Mouse (Mus musculus) hindbrain, postnatal 0 days (tissue): Measurements from ENCODE around the gene Skp2. TPM values are rescaled to one million over a fixed set of nuclear protein-coding genes. Genes with fewer than 3 reads are reported as not detected.
A peak's percentile ranks its signal among the peaks of the same experiment; 100 is the strongest.

Experiments used
- ATAC-seq: fragments of 200-750 bp; cut with Nextera tagmentation; 2 replicates; pipeline ENCODE4 v1.8.0; 2017; ENCODE audit warnings: mild to moderate bottlenecking, moderate TSS enrichment, moderate library complexity
- DNase-seq: peaks from one replicate; pipeline ENCODE4 v3.0.0-alpha.2; 2015; ENCODE audit warnings: low spot score
- H3K27ac ChIP-seq: fragments of 300-500 bp; sonication (generic); 2 replicates; pipeline ENCODE4 v1.5.1; 2014; ENCODE audit warnings: mild to moderate bottlenecking
- H3K27me3 ChIP-seq: fragments of 300-500 bp; sonication (generic); 2 replicates; pipeline ENCODE4 v1.6.1; 2014; ENCODE audit warnings: low read length, mixed read lengths; ENCODE audit not compliant: insufficient read depth
- H3K36me3 ChIP-seq: fragments of 300-500 bp; sonication (generic); 2 replicates; pipeline ENCODE4 v1.6.1; 2014; ENCODE audit warnings: low read length, mixed read lengths; ENCODE audit not compliant: insufficient read depth
- H3K4me1 ChIP-seq: fragments of 300-500 bp; sonication (generic); 2 replicates; pipeline ENCODE4 v1.6.1; 2014; ENCODE audit warnings: antibody characterized with exemption, low read length, mixed read lengths; ENCODE audit not compliant: insufficient read depth
- H3K4me2 ChIP-seq: fragments of 300-500 bp; sonication (generic); 2 replicates; pipeline ENCODE4 v1.6.1; 2014; ENCODE audit warnings: low read depth, mild to moderate bottlenecking, low read length, moderate library complexity, mixed read lengths
- H3K4me3 ChIP-seq: fragments of 300-500 bp; sonication (generic); 2 replicates; pipeline ENCODE4 v1.5.1; 2014; ENCODE audit warnings: low read length
- H3K9ac ChIP-seq: fragments of 300-500 bp; sonication (generic); replicated peaks from 2 replicates; pipeline ENCODE4 v1.6.1; 2014; ENCODE audit warnings: mild to moderate bottlenecking, low read length, moderate library complexity, mixed read lengths
- H3K9me3 ChIP-seq: fragments of 300-500 bp; sonication (generic); 2 replicates; pipeline ENCODE4 v1.6.1; 2016; ENCODE audit warnings: low read length, mixed read lengths
- CTCF ChIP-seq: IDR thresholded peaks from 2 replicates; pipeline ENCODE4 v1.5.1; 2016; ENCODE audit warnings: antibody characterized with exemption, control low read depth, low read depth
- WGBS: fragments of 180-500 bp; shearing (Covaris S2); extraction: QIAGEN DNeasy Blood & Tissue Kit; methylation state at CpG from one replicate; pipeline ENCODE4 v1.1.7; 2014; 5-methylcytosine and 5-hydroxymethylcytosine counted together
- polyA plus RNA-seq: library from polyadenylated mRNA; unstranded; fragments of >200 nt; fragmentation: Nextera tagmentation; extraction: Ambion mirVana; gene quantifications from 2 replicates; pipeline ENCODE4 v1.2.1, GENCODE M21; 2015
- total RNA-seq: library from RNA; depleted of rRNA; stranded (reverse); fragments of >200 nt; gene quantifications from 2 replicates; pipeline ENCODE4 v1.2.3, GENCODE M21; 2014

Gene Skp2
- total and polyA plus RNA-seq, 2 experiments from 2014 or later = 9.3 to 10.8 TPM

GRCm38 (mm10) chr15:9114599-9114998, 40.6 kb downstream of the Skp2 start:
- Histone ChIP-seq H3K36me3 (peaks cover 37% of the 10 kb centered on the region; the same call in 1 of the 2 replicates), H3K9me3 (no peaks in the 10 kb centered on the region), H3K4me2 (no peak overlapping the region), H3K27ac (no peak overlapping the region), H3K27me3 (no peaks in the 10 kb centered on the region), H3K9ac (no peak overlapping the region), H3K4me3 (no peak overlapping the region), H3K4me1 (no peaks in the 10 kb centered on the region)
- no peak for ATAC-seq
- DNase-seq = no peak
- no peak for TF ChIP-seq CTCF
- 79% methylated on average over 5 of the region's 5 CpGs for WGBS

GRCm38 (mm10) chr15:9114131-9114530, 41.1 kb downstream of the Skp2 start:
- ATAC-seq = no peak
- Histone ChIP-seq H3K36me3 (peaks cover 37% of the 10 kb centered on the region; the same call in 1 of the 2 replicates), H3K4me1 (no peaks in the 10 kb centered on the region), H3K9me3 (no peaks in the 10 kb centered on the region), H3K4me3 (no peak overlapping the region), H3K27me3 (no peaks in the 10 kb centered on the region), H3K9ac (no peak overlapping the region), H3K4me2 (no peak overlapping the region), H3K27ac (no peak overlapping the region)
- no peak for TF ChIP-seq CTCF
- DNase-seq = no peak
- WGBS = 87% methylated on average over 4 of the region's 4 CpGs

GRCm38 (mm10) chr15:9113556-9113955, 41.7 kb downstream of the Skp2 start:
- no peak overlapping the region for H3K27ac ChIP-seq
- H3K27me3 ChIP-seq = no peaks in the 10 kb centered on the region
- H3K36me3 ChIP-seq = peaks cover 34% of the 10 kb centered on the region; the same call in 1 of the 2 replicates
- ATAC-seq (no peak), DNase-seq (peak; percentile 19)
- no peaks in the 10 kb centered on the region for H3K4me1 ChIP-seq
- no peak overlapping the region for H3K4me3 ChIP-seq
- no peaks in the 10 kb centered on the region for H3K9me3 ChIP-seq
- no peak overlapping the region for H3K9ac ChIP-seq
- no peak overlapping the region for H3K4me2 ChIP-seq
- no peak for TF ChIP-seq CTCF
- WGBS = 75% methylated on average over 9 of the region's 9 CpGs

GRCm38 (mm10) chr15:9111648-9112047, 43.6 kb downstream of the Skp2 start:
- H3K4me2 ChIP-seq = no peak overlapping the region
- no peaks in the 10 kb centered on the region for H3K4me1 ChIP-seq
- no peaks in the 10 kb centered on the region for H3K27me3 ChIP-seq
- no peak for ATAC-seq
- no peak for DNase-seq
- no peak for TF ChIP-seq CTCF
- no peak overlapping the region for H3K27ac ChIP-seq
- H3K36me3 ChIP-seq = peaks cover 38% of the 10 kb centered on the region; the same call in 1 of the 2 replicates
- no peak overlapping the region for H3K9ac ChIP-seq
- no peaks in the 10 kb centered on the region for H3K9me3 ChIP-seq
- 80% methylated on average over 3 of the region's 3 CpGs for WGBS
- H3K4me3 ChIP-seq = no peak overlapping the region

- no peaks in the 10 kb centered on the region for H3K4me1 ChIP-seq
- H3K27ac ChIP-seq = no peak overlapping the region
- H3K36me3 ChIP-seq = peaks cover 37% of the 10 kb centered on the region; the same call in 1 of the 2 replicates
- no peak for TF ChIP-seq CTCF
- H3K27me3 ChIP-seq = no peaks in the 10 kb centered on the region
- H3K9ac ChIP-seq = no peak overlapping the region
- 80% methylated on average over 6 of the region's 6 CpGs for WGBS
- no peak overlapping the region for H3K4me2 ChIP-seq
- H3K9me3 ChIP-seq = no peaks in the 10 kb centered on the region
- H3K4me3 ChIP-seq = no peak overlapping the region
- no peak for DNase-seq
- ATAC-seq = no peak
Observed at GRCm38 (mm10) chr15:9110526-9111347, 44.5 kb downstream of the Skp2 start.

GRCm38 (mm10) chr15:9106303-9107074, 48.7 kb downstream of the Skp2 start:
- H3K9ac ChIP-seq = no peak overlapping the region
- no peaks in the 10 kb centered on the region for H3K4me1 ChIP-seq
- no peak overlapping the region for H3K4me3 ChIP-seq
- ATAC-seq (no peak), DNase-seq (no peak)
- H3K27ac ChIP-seq = no peak overlapping the region
- no peak for TF ChIP-seq CTCF
- H3K27me3 ChIP-seq = no peaks in the 10 kb centered on the region
- H3K4me2 ChIP-seq = no peak overlapping the region
- 81% methylated on average over 13 of the region's 13 CpGs for WGBS
- H3K36me3 ChIP-seq = peaks cover 22% of the 10 kb centered on the region; the same call in 1 of the 2 replicates
- no peaks in the 10 kb centered on the region for H3K9me3 ChIP-seq
